Mouse (Mus musculus) testis, adult 2 months (tissue): ENCODE data around the gene Rbbp6.

Source experiments
- CTCF ChIP-seq: fragments of 200-500 bp; IDR thresholded peaks from 2 replicates; pipeline ENCODE4 v1.5.1; 2012; ENCODE audit warnings: low read depth, mild to moderate bottlenecking, inconsistent platforms, low read length, moderate library complexity; ENCODE audit not compliant: control insufficient read depth, insufficient read depth, insufficient replicate concordance
- POLR2A ChIP-seq: fragments of 200-500 bp; IDR thresholded peaks from 2 replicates; pipeline ENCODE4 v1.6.1; 2012; ENCODE audit warnings: low read depth, mild to moderate bottlenecking, inconsistent platforms, low read length, moderate library complexity; ENCODE audit not compliant: control insufficient read depth

- no peak for TF ChIP-seq CTCF
- TF ChIP-seq POLR2A: no peak
These were observed 49.2 kb downstream of the Rbbp6 start for GRCm38 (mm10) chr7:123014729-123015128.
